Mouse (Mus musculus) stomach, postnatal 0 days (tissue): ENCODE data around the gene Pcsk5. TPM values are rescaled to one million over a fixed set of nuclear protein-coding genes. Genes with fewer than 3 reads are reported as not detected.

Source experiments
- ATAC-seq: fragments of 200-750 bp; cut with Nextera tagmentation; 2 replicates; pipeline ENCODE4 v1.8.0; 2017; ENCODE audit not compliant: low FRiP score, low TSS enrichment
- DNase-seq: peaks from one replicate; pipeline ENCODE4 v3.0.0-alpha.2; 2016; ENCODE audit warnings: low spot score
- H3K27ac ChIP-seq: fragments of 300-500 bp; sonication (generic); replicated peaks from 2 replicates; pipeline ENCODE4 v1.5.1; 2014; ENCODE audit warnings: mild to moderate bottlenecking, control low read depth
- H3K27me3 ChIP-seq: fragments of 300-500 bp; sonication (generic); 2 replicates; pipeline ENCODE4 v1.6.1; 2014; ENCODE audit warnings: low read length; ENCODE audit not compliant: control insufficient read depth, insufficient read depth
- H3K36me3 ChIP-seq: fragments of 300-500 bp; sonication (generic); 2 replicates; pipeline ENCODE4 v1.6.1; 2014; ENCODE audit warnings: low read length, mixed read lengths; ENCODE audit not compliant: control insufficient read depth, insufficient read depth
- H3K4me1 ChIP-seq: fragments of 300-500 bp; sonication (generic); replicated peaks from 2 replicates; pipeline ENCODE4 v1.6.1; 2014; ENCODE audit warnings: antibody characterized with exemption; ENCODE audit not compliant: control insufficient read depth, insufficient read depth
- H3K4me2 ChIP-seq: fragments of 300-500 bp; sonication (generic); replicated peaks from 2 replicates; pipeline ENCODE4 v1.6.1; 2014; ENCODE audit warnings: low read depth, mild to moderate bottlenecking, control low read depth, moderate library complexity
- H3K4me3 ChIP-seq: fragments of 300-500 bp; sonication (generic); 2 replicates; pipeline ENCODE4 v1.5.1; 2014; ENCODE audit warnings: low read depth, low read length, control low read depth
- H3K9ac ChIP-seq: fragments of 300-500 bp; sonication (generic); 2 replicates; pipeline ENCODE4 v1.6.1; 2014; ENCODE audit warnings: mild to moderate bottlenecking, low read length, control low read depth, mixed read lengths
- H3K9me3 ChIP-seq: fragments of 300-500 bp; sonication (generic); 2 replicates; pipeline ENCODE4 v1.6.1; 2016; ENCODE audit warnings: low read length; ENCODE audit not compliant: control insufficient read depth
- CTCF ChIP-seq: IDR thresholded peaks from 2 replicates; pipeline ENCODE4 v1.5.1; 2016; ENCODE audit warnings: antibody characterized with exemption, low read depth, mild to moderate bottlenecking, moderate library complexity
- EP300 ChIP-seq: optimal IDR thresholded peaks from 2 replicates; pipeline ENCODE3; 2016; ENCODE audit warnings: antibody characterized with exemption
- WGBS: fragments of 180-500 bp; shearing (Covaris S2); extraction: QIAGEN DNeasy Blood & Tissue Kit; methylation state at CpG from one replicate; pipeline ENCODE4 v1.1.7; 2014; 5-methylcytosine and 5-hydroxymethylcytosine counted together
- polyA plus RNA-seq: library from polyadenylated mRNA; unstranded; fragments of >200 nt; fragmentation: Nextera tagmentation; extraction: Ambion mirVana; gene quantifications from 2 replicates; pipeline ENCODE4 v1.2.1, GENCODE M21; 2015

Gene Pcsk5
- polyA plus RNA-seq, 1 experiment from 2014 or later: 4.3 TPM

GRCm38 (mm10) chr19:17784401-17785192, 52.8 kb downstream of the Pcsk5 start:
- 81% methylated on average over 2 of the region's 2 CpGs for WGBS
- TF ChIP-seq EP300 (no peak), CTCF (no peak)
- H3K9ac ChIP-seq: no peak overlapping the region

GRCm38 (mm10) chr19:17783231-17783630, 54.2 kb downstream of the Pcsk5 start:
- no peaks in the 10 kb centered on the region for H3K27me3 ChIP-seq
- H3K9ac ChIP-seq: no peak overlapping the region
- H3K27ac ChIP-seq: no peak overlapping the region
- no peak for TF ChIP-seq CTCF
- TF ChIP-seq EP300: no peak
- no peak overlapping the region for H3K4me3 ChIP-seq
- no peaks in the 10 kb centered on the region for H3K9me3 ChIP-seq
- ATAC-seq (no peak), DNase-seq (no peak)
- H3K4me2 ChIP-seq: no peak overlapping the region
- no peaks in the 10 kb centered on the region for H3K36me3 ChIP-seq
- H3K4me1 ChIP-seq: no peaks in the 10 kb centered on the region
- WGBS: 68% methylated on average over 2 of the region's 2 CpGs

More at GRCm38 (mm10) chr19:17784401-17785192, 52.8 kb downstream of the Pcsk5 start:
- no peak overlapping the region for H3K27ac ChIP-seq
- no peaks in the 10 kb centered on the region for H3K36me3 ChIP-seq
- ATAC-seq (no peak), DNase-seq (no peak)
- H3K4me3 ChIP-seq: no peak overlapping the region
- H3K4me1 ChIP-seq: no peaks in the 10 kb centered on the region
- H3K9me3 ChIP-seq: no peaks in the 10 kb centered on the region
- no peak overlapping the region for H3K4me2 ChIP-seq
- no peaks in the 10 kb centered on the region for H3K27me3 ChIP-seq

GRCm38 (mm10) chr19:17781323-17781722, 56.1 kb downstream of the Pcsk5 start:
- WGBS: 57% methylated on average over 4 of the region's 4 CpGs
- TF ChIP-seq CTCF: no peak
- TF ChIP-seq EP300: no peak
- DNase-seq: no peak
- Histone ChIP-seq H3K9me3 (no peaks in the 10 kb centered on the region), H3K4me3 (no peak overlapping the region), H3K4me2 (no peak overlapping the region), H3K27me3 (no peaks in the 10 kb centered on the region), H3K27ac (no peak overlapping the region), H3K9ac (no peak overlapping the region), H3K4me1 (no peaks in the 10 kb centered on the region), H3K36me3 (no peaks in the 10 kb centered on the region)
- no peak for ATAC-seq

- H3K27me3 ChIP-seq: no peaks in the 10 kb centered on the region
- H3K4me3 ChIP-seq: no peak overlapping the region
- no peaks in the 10 kb centered on the region for H3K4me1 ChIP-seq
- H3K36me3 ChIP-seq: no peaks in the 10 kb centered on the region
- DNase-seq: no peak
- ATAC-seq: no peak
- no peaks in the 10 kb centered on the region for H3K9me3 ChIP-seq
- no peak for TF ChIP-seq CTCF
- TF ChIP-seq EP300: no peak
- H3K27ac ChIP-seq: no peak overlapping the region
- 41% methylated on average over 2 of the region's 2 CpGs for WGBS
- no peak overlapping the region for H3K9ac ChIP-seq
- no peak overlapping the region for H3K4me2 ChIP-seq
Measured at GRCm38 (mm10) chr19:17775943-17776342, 61.5 kb downstream of the Pcsk5 start.

- H3K27ac ChIP-seq: no peak overlapping the region
- no peak overlapping the region for H3K4me3 ChIP-seq
- H3K4me1 ChIP-seq: no peaks in the 10 kb centered on the region
- no peak for DNase-seq
- 33% methylated on average over 2 of the region's 2 CpGs for WGBS
- no peaks in the 10 kb centered on the region for H3K36me3 ChIP-seq
- no peaks in the 10 kb centered on the region for H3K9me3 ChIP-seq
- TF ChIP-seq CTCF: no peak
- no peak for TF ChIP-seq EP300
- no peaks in the 10 kb centered on the region for H3K27me3 ChIP-seq
- H3K4me2 ChIP-seq: no peak overlapping the region
- ATAC-seq: no peak
- no peak overlapping the region for H3K9ac ChIP-seq
Measured at GRCm38 (mm10) chr19:17775097-17775496, 62.3 kb downstream of the Pcsk5 start.

GRCm38 (mm10) chr19:17774061-17774460, 63.4 kb downstream of the Pcsk5 start:
- no peak for TF ChIP-seq EP300
- TF ChIP-seq CTCF: no peak
- Histone ChIP-seq H3K9ac (no peak overlapping the region), H3K4me1 (no peaks in the 10 kb centered on the region), H3K4me2 (no peak overlapping the region), H3K4me3 (no peak overlapping the region), H3K27me3 (no peaks in the 10 kb centered on the region), H3K9me3 (no peaks in the 10 kb centered on the region), H3K36me3 (no peaks in the 10 kb centered on the region), H3K27ac (no peak overlapping the region)
- ATAC-seq (no peak), DNase-seq (no peak)
- 48% methylated on average over 1 of the region's 1 CpGs for WGBS
